Mouse (Mus musculus) heart, embryonic 14.5 days (tissue): ENCODE measurements around the gene Tdrd9. TPM values are rescaled to one million over a fixed set of nuclear protein-coding genes. Genes with fewer than 3 reads are reported as not detected.

Experiments
- ATAC-seq: fragments of 200-750 bp; cut with Nextera tagmentation; 2 replicates; pipeline ENCODE4 v1.8.0; 2017; ENCODE audit warnings: low read depth, moderate TSS enrichment; ENCODE audit not compliant: insufficient number of reproducible peaks, insufficient read depth, low FRiP score
- H3K27ac ChIP-seq, 2 experiments: fragments of 200-500 bp in 1 of 2; fragments of 300-500 bp in 1 of 2; sonication (generic) in 1 of 2; replicated peaks in 1 of 2; 2 replicates each; pipeline ENCODE4 v1.5.1; 2012 to 2014; ENCODE audit warnings: low read depth in 2 of 2, low read length in 2 of 2, control low read depth in 1 of 2, mild to moderate bottlenecking in 1 of 2, mixed read lengths in 1 of 2; ENCODE audit not compliant: control insufficient read depth in 1 of 2, insufficient read depth in 1 of 2
- H3K27me3 ChIP-seq: fragments of 300-500 bp; sonication (generic); 2 replicates; pipeline ENCODE4 v1.6.1; 2014; ENCODE audit warnings: mild to moderate bottlenecking, low read length, control low read depth; ENCODE audit not compliant: control insufficient read depth, insufficient read depth
- H3K36me3 ChIP-seq: fragments of 300-500 bp; sonication (generic); 2 replicates; pipeline ENCODE4 v1.6.1; 2014; ENCODE audit warnings: mild to moderate bottlenecking, control low read depth, low read length, mixed read lengths; ENCODE audit not compliant: control insufficient read depth, insufficient read depth
- H3K4me1 ChIP-seq, 2 experiments: fragments of 200-500 bp in 1 of 2; fragments of 300-500 bp in 1 of 2; sonication (generic) in 1 of 2; 2 replicates each; pipeline ENCODE4 v1.6.1; 2012 to 2014; ENCODE audit warnings: low read length in 2 of 2, control low read depth in 1 of 2, mixed read lengths in 1 of 2; ENCODE audit not compliant: control insufficient read depth in 2 of 2, insufficient read depth in 2 of 2
- H3K4me2 ChIP-seq: fragments of 300-500 bp; sonication (generic); 2 replicates; pipeline ENCODE4 v1.6.1; 2014; ENCODE audit warnings: mild to moderate bottlenecking, low read length
- H3K4me3 ChIP-seq, 2 experiments: fragments of 200-500 bp in 1 of 2; fragments of 300-500 bp in 1 of 2; sonication (generic) in 1 of 2; 2 replicates each; pipeline ENCODE4 v1.5.1; 2012 to 2014; ENCODE audit warnings: low read length in 2 of 2, mild to moderate bottlenecking in 2 of 2, control low read depth in 1 of 2, low read depth in 1 of 2, moderate library complexity in 1 of 2; ENCODE audit not compliant: control insufficient read depth in 1 of 2, insufficient read depth in 1 of 2
- H3K9ac ChIP-seq: fragments of 300-500 bp; sonication (generic); 2 replicates; pipeline ENCODE4 v1.6.1; 2014; ENCODE audit warnings: mild to moderate bottlenecking, low read length
- H3K9me3 ChIP-seq: fragments of 300-500 bp; sonication (generic); 2 replicates; pipeline ENCODE4 v1.6.1; 2016; ENCODE audit warnings: low read length, control low read depth; ENCODE audit not compliant: control insufficient read depth
- WGBS: fragments of 180-500 bp; shearing (Covaris S2); extraction: QIAGEN DNeasy Blood & Tissue Kit; methylation state at CpG from one replicate; pipeline ENCODE4 v1.1.7; 2014; 5-methylcytosine and 5-hydroxymethylcytosine counted together
- polyA plus RNA-seq: library from polyadenylated mRNA; unstranded; fragments of >200 nt; fragmentation: Nextera tagmentation; extraction: Ambion mirVana; gene quantifications from 2 replicates; pipeline ENCODE4 v1.2.1, GENCODE M21; 2014

The Tdrd9 gene
- polyA plus RNA-seq, 1 experiment from 2014 or later: 0.16 TPM

- Histone ChIP-seq H3K36me3 (no peaks in the 10 kb centered on the region), H3K4me3 (no peak overlapping the region), H3K27me3 (no peaks in the 10 kb centered on the region; the same call in 1 of the 2 replicates), H3K9me3 (no peaks in the 10 kb centered on the region), H3K27ac (no peak overlapping the region), H3K4me2 (peak overlapping the region; percentile 43), H3K4me1 (no peaks in the 10 kb centered on the region), H3K9ac (no peak overlapping the region)
- whole genome bisulfite sequencing: 44% methylated on average over 14 of the region's 14 CpGs
- no peak for ATAC-seq
Measured at GRCm38 (mm10) chr12:112013271-112013801, 42.0 kb downstream of the Tdrd9 start.

DNA sequence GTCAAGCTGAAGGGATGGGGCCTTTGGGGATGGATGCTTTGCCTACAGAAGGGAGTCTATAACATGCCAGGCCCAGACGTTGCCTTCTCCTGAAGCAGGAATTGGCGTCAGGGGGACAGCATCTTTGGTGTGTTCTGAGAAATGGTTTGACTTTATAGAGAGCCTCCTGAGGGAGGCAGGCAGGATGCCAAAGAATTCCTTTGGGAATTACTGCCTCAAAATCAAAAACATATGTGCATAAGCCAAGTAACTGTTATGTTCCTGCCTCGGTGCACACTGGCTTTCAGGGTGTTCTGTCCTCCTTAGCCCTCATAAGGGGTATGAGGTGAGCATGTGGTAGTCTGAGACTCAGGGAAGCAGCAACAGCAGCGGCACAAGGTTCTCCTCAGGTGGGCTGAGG lies 45.0 kb downstream of the Tdrd9 start:
- Histone ChIP-seq H3K36me3 (no peaks in the 10 kb centered on the region), H3K4me2 (no peak overlapping the region), H3K4me1 (no peaks in the 10 kb centered on the region), H3K9me3 (peaks cover 6% of the 10 kb centered on the region; the same call in 1 of the 2 replicates), H3K27me3 (no peaks in the 10 kb centered on the region; the same call in 1 of the 2 replicates), H3K27ac (no peak overlapping the region), H3K9ac (no peak overlapping the region), H3K4me3 (no peak overlapping the region)
- ATAC-seq: no peak
- WGBS: 65% methylated on average over 4 of the region's 4 CpGs

DNA sequence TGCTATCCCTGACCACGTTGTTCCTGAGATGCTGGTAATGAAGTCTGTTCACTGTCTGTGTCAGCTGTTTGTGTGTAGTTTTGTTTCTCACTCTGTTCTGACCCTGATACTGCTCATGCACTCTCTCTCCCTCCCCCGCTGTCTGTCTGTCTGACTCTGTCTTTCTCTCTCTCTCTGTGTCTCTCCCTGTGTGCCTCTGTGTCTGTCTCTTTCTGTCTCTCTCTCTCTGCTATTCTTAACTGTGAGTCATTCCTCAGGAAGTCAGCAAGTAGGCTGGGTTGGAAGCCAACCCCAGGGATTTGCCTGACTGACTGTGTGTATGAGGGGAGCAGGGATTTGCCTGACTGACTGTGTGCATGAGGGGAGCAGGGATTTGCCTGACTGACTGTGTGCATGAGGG lies 51.9 kb downstream of the Tdrd9 start:
- Histone ChIP-seq H3K4me2 (no peak overlapping the region), H3K27ac (no peak overlapping the region), H3K4me3 (no peak overlapping the region), H3K9ac (no peak overlapping the region), H3K9me3 (peaks cover 15% of the 10 kb centered on the region), H3K27me3 (no peaks in the 10 kb centered on the region), H3K36me3 (no peaks in the 10 kb centered on the region), H3K4me1 (no peaks in the 10 kb centered on the region)
- WGBS: 66% methylated on average over 2 of the region's 2 CpGs
- no peak for ATAC-seq

DNA sequence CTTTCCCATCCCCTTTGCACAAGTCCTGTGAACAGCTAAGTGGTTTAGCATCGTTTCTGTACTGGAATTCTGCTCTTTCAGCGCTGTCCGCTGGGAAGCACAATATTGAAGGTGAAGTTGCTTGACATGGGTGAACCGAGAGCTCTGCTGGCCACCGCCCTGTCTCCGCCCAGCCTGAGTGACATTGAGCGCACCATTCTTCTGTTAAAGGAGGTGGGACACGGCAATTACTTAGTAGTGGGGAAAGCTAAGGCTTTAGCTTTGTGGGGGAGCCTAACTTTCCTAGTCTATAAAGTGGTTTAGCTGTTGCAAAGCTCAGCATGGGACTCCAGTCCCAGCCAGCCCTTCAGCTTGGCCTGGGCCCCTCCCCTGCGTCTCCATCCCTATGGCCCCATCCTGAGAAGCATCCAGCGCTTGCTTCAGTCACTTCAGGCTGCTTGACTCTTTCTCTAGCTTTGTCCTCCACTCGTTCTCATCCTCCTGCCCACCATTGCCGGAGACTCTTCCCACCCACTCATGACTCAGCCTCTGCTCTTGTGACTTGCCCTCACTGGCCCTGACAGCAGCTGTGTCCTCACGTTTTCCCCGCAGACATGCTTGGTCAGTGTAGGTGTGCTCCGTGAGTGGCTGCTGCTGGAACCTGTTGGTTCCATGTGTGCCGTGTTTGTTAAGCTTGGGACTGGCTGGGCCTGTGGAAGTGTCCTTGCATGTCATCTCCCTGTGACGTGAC lies 53.4 kb downstream of the Tdrd9 start:
- Histone ChIP-seq H3K27me3 (no peaks in the 10 kb centered on the region), H3K9me3 (peaks cover 15% of the 10 kb centered on the region), H3K36me3 (no peaks in the 10 kb centered on the region), H3K4me1 (no peaks in the 10 kb centered on the region), H3K27ac (no peak overlapping the region), H3K4me3 (no peak overlapping the region), H3K4me2 (no peak overlapping the region), H3K9ac (no peak overlapping the region)
- 79% methylated on average over 17 of the region's 17 CpGs for WGBS
- ATAC-seq: no peak

GRCm38 (mm10) chr12:112025457-112025856 lies 54.1 kb downstream of the Tdrd9 start:
- no peaks in the 10 kb centered on the region for H3K27me3 ChIP-seq
- H3K27ac ChIP-seq: no peak overlapping the region
- ATAC-seq: no peak
- no peaks in the 10 kb centered on the region for H3K4me1 ChIP-seq
- H3K9ac ChIP-seq: no peak overlapping the region
- no peak overlapping the region for H3K4me3 ChIP-seq
- 85% methylated on average over 13 of the region's 13 CpGs for WGBS
- peaks cover 12% of the 10 kb centered on the region for H3K9me3 ChIP-seq
- H3K36me3 ChIP-seq: no peaks in the 10 kb centered on the region
- no peak overlapping the region for H3K4me2 ChIP-seq

GRCm38 (mm10) chr12:112025907-112026645 lies 54.7 kb downstream of the Tdrd9 start:
- WGBS: 66% methylated on average over 14 of the region's 14 CpGs
- Histone ChIP-seq H3K9me3 (peaks cover 12% of the 10 kb centered on the region), H3K9ac (no peak overlapping the region), H3K36me3 (no peaks in the 10 kb centered on the region), H3K4me3 (no peak overlapping the region), H3K4me2 (no peak overlapping the region), H3K4me1 (no peaks in the 10 kb centered on the region), H3K27me3 (no peaks in the 10 kb centered on the region), H3K27ac (no peak overlapping the region)
- no peak for ATAC-seq

GRCm38 (mm10) chr12:112027408-112027807 lies 56.0 kb downstream of the Tdrd9 start:
- Histone ChIP-seq H3K9me3 (peaks cover 4% of the 10 kb centered on the region; the same call in 1 of the 2 replicates), H3K27me3 (no peaks in the 10 kb centered on the region), H3K4me3 (no peak overlapping the region), H3K36me3 (no peaks in the 10 kb centered on the region), H3K27ac (no peak overlapping the region), H3K9ac (no peak overlapping the region), H3K4me1 (no peaks in the 10 kb centered on the region), H3K4me2 (no peak overlapping the region)
- 69% methylated on average over 4 of the region's 4 CpGs for WGBS
- no peak for ATAC-seq
